Mouse (Mus musculus) limb, embryonic 11.5 days (tissue): Measurements from ENCODE around the gene Selenow. TPM values are rescaled to one million over a fixed set of nuclear protein-coding genes. Genes with fewer than 3 reads are reported as not detected.

Source experiments
- ATAC-seq: fragments of 200-750 bp; cut with Nextera tagmentation; 2 replicates; pipeline ENCODE4 v1.8.0; 2017; ENCODE audit warnings: low read depth; ENCODE audit not compliant: insufficient number of reproducible peaks, low FRiP score, low TSS enrichment
- DNase-seq: peaks from one replicate; pipeline ENCODE4 v3.0.0-alpha.2; 2015; ENCODE audit warnings: low spot score
- H3K27ac ChIP-seq: fragments of 300-500 bp; sonication (generic); replicated peaks from 2 replicates; pipeline ENCODE4 v1.5.1; 2014; ENCODE audit warnings: low read depth, mild to moderate bottlenecking, low read length
- H3K27me3 ChIP-seq: fragments of 300-500 bp; sonication (generic); 2 replicates; pipeline ENCODE4 v1.6.1; 2014; ENCODE audit warnings: mild to moderate bottlenecking, low read length, mixed read lengths; ENCODE audit not compliant: control insufficient read depth, insufficient read depth
- H3K36me3 ChIP-seq: fragments of 300-500 bp; sonication (generic); 2 replicates; pipeline ENCODE4 v1.6.1; 2014; ENCODE audit warnings: mild to moderate bottlenecking, low read length, moderate library complexity, mixed read lengths; ENCODE audit not compliant: control insufficient read depth, insufficient read depth
- H3K4me1 ChIP-seq: fragments of 300-500 bp; sonication (generic); 2 replicates; pipeline ENCODE4 v1.6.1; 2014; ENCODE audit warnings: low read length, mixed read lengths; ENCODE audit not compliant: control insufficient read depth, insufficient read depth
- H3K4me2 ChIP-seq: fragments of 300-500 bp; sonication (generic); 2 replicates; pipeline ENCODE4 v1.6.1; 2014; ENCODE audit warnings: low read depth, mild to moderate bottlenecking, moderate library complexity; ENCODE audit not compliant: severe bottlenecking
- H3K4me3 ChIP-seq: fragments of 300-500 bp; sonication (generic); 2 replicates; pipeline ENCODE4 v1.5.1; 2014; ENCODE audit warnings: low read depth, low read length
- H3K9ac ChIP-seq: fragments of 300-500 bp; sonication (generic); 2 replicates; pipeline ENCODE4 v1.6.1; 2014; ENCODE audit warnings: mild to moderate bottlenecking, low read length
- H3K9me3 ChIP-seq: fragments of 300-500 bp; sonication (generic); 2 replicates; pipeline ENCODE4 v1.6.1; 2016; ENCODE audit warnings: low read length; ENCODE audit not compliant: control insufficient read depth
- WGBS: fragments of 180-500 bp; shearing (Covaris S2); extraction: QIAGEN DNeasy Blood & Tissue Kit; methylation state at CpG from one replicate; pipeline ENCODE4 v1.1.7; 2014; 5-methylcytosine and 5-hydroxymethylcytosine counted together
- polyA plus RNA-seq: library from polyadenylated mRNA; unstranded; fragments of >200 nt; fragmentation: Nextera tagmentation; extraction: Ambion mirVana; gene quantifications from 2 replicates; pipeline ENCODE4 v1.2.1, GENCODE M21; 2014

The Selenow gene
- polyA plus RNA-seq, 1 experiment from 2014 or later, result 804 TPM

DNA sequence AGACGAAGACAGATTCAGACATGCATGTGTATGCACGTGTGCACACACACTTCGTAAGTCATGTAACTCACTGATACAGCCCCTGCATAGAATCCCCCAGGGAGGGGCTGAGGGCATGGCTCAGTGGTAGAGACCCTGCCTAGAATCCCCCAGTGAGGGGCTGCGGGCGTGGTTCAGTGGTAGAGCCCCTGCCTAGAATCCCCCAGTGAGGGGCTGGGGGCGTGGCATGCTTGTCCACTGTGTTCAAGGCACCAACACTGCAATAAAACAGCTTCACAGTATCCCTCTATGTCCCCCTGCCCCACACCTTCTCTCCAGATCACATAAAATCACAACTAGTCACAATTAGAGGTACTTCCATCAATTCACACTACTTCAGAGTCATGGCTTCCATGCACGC lies 39.6 kb upstream of the Selenow start:
- WGBS, result 84% methylated on average over 7 of the region's 7 CpGs
- ATAC-seq, result no peak
- no peak for DNase-seq
- H3K9ac ChIP-seq, result no peak overlapping the region
- no peak overlapping the region for H3K4me3 ChIP-seq
- no peaks in the 10 kb centered on the region for H3K36me3 ChIP-seq
- 0 out of 2 replicates have a peak, but pooled peaks cover 6% of the 10 kb centered on the region for H3K4me1 ChIP-seq
- no peaks in the 10 kb centered on the region; the same call in 1 of the 2 replicates for H3K9me3 ChIP-seq
- no peaks in the 10 kb centered on the region for H3K27me3 ChIP-seq
- H3K4me2 ChIP-seq, result no peak overlapping the region
- no peak overlapping the region for H3K27ac ChIP-seq

DNA sequence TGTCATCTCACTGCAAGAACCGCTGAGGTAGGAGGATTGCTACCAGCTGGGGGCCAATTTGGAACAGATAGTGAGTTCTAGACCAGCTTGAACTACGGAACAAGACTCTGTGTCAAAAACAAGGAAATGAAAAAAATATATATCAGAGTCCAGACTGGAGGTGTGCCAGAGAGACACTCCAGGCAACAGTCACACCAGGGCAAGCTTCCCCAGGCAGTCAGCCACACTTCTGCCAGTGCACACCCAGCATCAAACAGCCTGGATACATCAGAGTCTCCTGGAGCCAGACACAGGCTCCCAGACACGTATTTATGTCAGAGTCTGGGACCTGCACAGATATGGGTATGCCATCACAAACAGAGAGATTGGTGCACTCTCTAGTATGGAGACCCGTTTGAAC lies 39.0 kb upstream of the Selenow start:
- Histone ChIP-seq H3K9me3 (no peaks in the 10 kb centered on the region; the same call in 1 of the 2 replicates), H3K9ac (no peak overlapping the region), H3K27ac (no peak overlapping the region), H3K4me1 (0 out of 2 replicates have a peak, but pooled peaks cover 6% of the 10 kb centered on the region), H3K4me2 (no peak overlapping the region), H3K4me3 (no peak overlapping the region), H3K27me3 (no peaks in the 10 kb centered on the region), H3K36me3 (no peaks in the 10 kb centered on the region)
- DNase-seq (no peak), ATAC-seq (no peak)
- 63% methylated on average over 4 of the region's 4 CpGs for WGBS

- Histone ChIP-seq H3K27ac (no peak overlapping the region), H3K4me1 (0 out of 2 replicates have a peak, but pooled peaks cover 6% of the 10 kb centered on the region), H3K9me3 (no peaks in the 10 kb centered on the region; the same call in 1 of the 2 replicates), H3K4me3 (no peak overlapping the region), H3K4me2 (no peak overlapping the region), H3K27me3 (no peaks in the 10 kb centered on the region), H3K36me3 (no peaks in the 10 kb centered on the region), H3K9ac (no peak overlapping the region)
- WGBS, result 66% methylated on average over 4 of the region's 4 CpGs
- ATAC-seq (no peak), DNase-seq (no peak)
Measured at GRCm38 (mm10) chr7:15960691-15961090, 38.5 kb upstream of the Selenow start.

- no peak overlapping the region for H3K27ac ChIP-seq
- ATAC-seq (no peak), DNase-seq (no peak)
- no peaks in the 10 kb centered on the region for H3K36me3 ChIP-seq
- no peaks in the 10 kb centered on the region for H3K4me1 ChIP-seq
- H3K4me3 ChIP-seq, result no peak overlapping the region
- 76% methylated on average over 5 of the region's 5 CpGs for WGBS
- no peak overlapping the region for H3K4me2 ChIP-seq
- no peaks in the 10 kb centered on the region for H3K27me3 ChIP-seq
- H3K9ac ChIP-seq, result no peak overlapping the region
- H3K9me3 ChIP-seq, result peaks cover 4% of the 10 kb centered on the region; the same call in 1 of the 2 replicates
Measured at GRCm38 (mm10) chr7:15956143-15956542, 33.9 kb upstream of the Selenow start.

DNA sequence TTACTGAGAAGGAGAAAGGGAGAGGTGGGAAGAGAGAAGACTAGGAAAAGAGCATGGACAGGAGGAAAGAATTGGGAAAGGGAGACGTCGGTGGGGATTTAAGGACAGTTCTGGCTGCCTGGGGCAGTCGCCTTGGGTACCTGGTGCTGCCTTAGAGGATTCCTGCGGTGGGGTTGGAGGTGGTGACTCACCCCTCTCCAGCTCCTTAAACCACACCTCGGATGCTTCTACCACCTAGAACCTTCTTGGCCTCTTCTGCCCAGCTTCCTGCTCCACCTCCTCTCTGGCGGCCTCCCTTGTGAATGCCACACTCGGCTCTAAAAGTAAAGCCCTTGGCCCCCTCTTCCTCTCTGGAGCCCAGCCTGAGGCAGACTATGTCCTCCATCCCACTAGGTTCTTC lies 33.3 kb upstream of the Selenow start:
- Histone ChIP-seq H3K4me1 (no peaks in the 10 kb centered on the region), H3K27me3 (no peaks in the 10 kb centered on the region), H3K9me3 (0 out of 2 replicates have a peak, but pooled peaks cover 4% of the 10 kb centered on the region), H3K36me3 (no peaks in the 10 kb centered on the region), H3K4me3 (peak overlapping the region; percentile 18), H3K27ac (no peak overlapping the region), H3K9ac (0 out of 2 replicates have a peak overlapping the region, but pooled peaks have one; percentile 28), H3K4me2 (peak overlapping the region; percentile 40)
- WGBS, result 18% methylated on average over 7 of the region's 7 CpGs
- DNase-seq, result no peak
- ATAC-seq, result no peak

- Histone ChIP-seq H3K4me3 (peak overlapping the region; percentile 18), H3K9ac (0 out of 2 replicates have a peak overlapping the region, but pooled peaks have one; percentile 28), H3K27ac (no peak overlapping the region), H3K36me3 (no peaks in the 10 kb centered on the region), H3K9me3 (0 out of 2 replicates have a peak, but pooled peaks cover 4% of the 10 kb centered on the region), H3K27me3 (no peaks in the 10 kb centered on the region), H3K4me1 (no peaks in the 10 kb centered on the region), H3K4me2 (peak overlapping the region; percentile 40)
- WGBS, result 3% methylated on average over 20 of the region's 21 CpGs
- ATAC-seq (no peak), DNase-seq (peak; percentile 52)
Measured at GRCm38 (mm10) chr7:15954978-15955443, 32.8 kb upstream of the Selenow start.

- H3K36me3 ChIP-seq, result no peaks in the 10 kb centered on the region
- 0 out of 2 replicates have a peak, but pooled peaks cover 4% of the 10 kb centered on the region for H3K9me3 ChIP-seq
- H3K4me3 ChIP-seq, result no peak overlapping the region
- no peak overlapping the region for H3K27ac ChIP-seq
- no peaks in the 10 kb centered on the region for H3K27me3 ChIP-seq
- WGBS, result 94% methylated on average over 7 of the region's 7 CpGs
- ATAC-seq (no peak), DNase-seq (no peak)
- no peaks in the 10 kb centered on the region for H3K4me1 ChIP-seq
- H3K4me2 ChIP-seq, result no peak overlapping the region
- H3K9ac ChIP-seq, result no peak overlapping the region
Measured at GRCm38 (mm10) chr7:15954436-15954835, 32.2 kb upstream of the Selenow start.

DNA sequence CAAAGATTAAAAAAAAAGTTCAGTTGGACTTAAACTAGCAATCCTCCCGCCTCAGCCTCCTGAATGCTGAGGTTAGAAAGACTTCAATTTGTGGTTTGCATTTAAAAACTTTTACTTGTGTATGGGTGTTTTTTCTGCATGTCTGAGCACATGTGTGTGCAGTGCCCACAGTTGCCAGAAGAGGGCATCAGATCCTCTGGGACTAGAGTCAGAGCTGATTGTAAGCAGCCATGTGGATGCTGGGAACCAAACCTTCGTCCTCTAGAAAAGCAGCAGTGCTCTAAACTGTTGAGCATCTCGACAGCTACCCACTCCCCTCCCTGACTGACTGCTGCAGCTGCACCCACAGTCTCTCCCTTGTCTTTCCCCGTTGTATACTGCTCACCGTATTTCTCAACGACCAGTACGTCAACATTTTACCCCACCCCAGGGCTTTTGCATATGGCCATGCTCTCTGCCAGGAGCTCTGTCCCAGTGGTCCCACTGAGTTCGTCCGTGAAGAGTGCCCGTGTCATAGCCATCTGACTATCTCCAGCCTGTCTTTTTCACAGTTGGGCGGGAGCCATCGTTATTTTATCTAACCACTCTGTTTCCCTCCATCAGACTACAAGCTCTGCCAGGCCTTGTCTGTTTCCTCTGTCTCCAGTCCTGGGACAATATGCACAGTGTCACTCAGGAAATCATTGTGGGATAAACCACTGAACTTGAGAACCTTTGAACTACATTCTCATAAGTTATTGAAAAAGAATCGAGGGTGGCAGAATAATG lies 31.3 kb upstream of the Selenow start:
- ATAC-seq, result no peak
- no peak overlapping the region for H3K27ac ChIP-seq
- no peak for DNase-seq
- H3K27me3 ChIP-seq, result no peaks in the 10 kb centered on the region; the same call in 1 of the 2 replicates
- H3K9me3 ChIP-seq, result 0 out of 2 replicates have a peak, but pooled peaks cover 4% of the 10 kb centered on the region
- no peak overlapping the region for H3K9ac ChIP-seq
- WGBS, result 92% methylated on average over 13 of the region's 13 CpGs
- H3K4me3 ChIP-seq, result no peak overlapping the region
- H3K4me1 ChIP-seq, result no peaks in the 10 kb centered on the region
- H3K4me2 ChIP-seq, result no peak overlapping the region
- no peaks in the 10 kb centered on the region for H3K36me3 ChIP-seq
